Mouse (Mus musculus): Measurements from ENCODE around the gene Sergef.

DNA sequence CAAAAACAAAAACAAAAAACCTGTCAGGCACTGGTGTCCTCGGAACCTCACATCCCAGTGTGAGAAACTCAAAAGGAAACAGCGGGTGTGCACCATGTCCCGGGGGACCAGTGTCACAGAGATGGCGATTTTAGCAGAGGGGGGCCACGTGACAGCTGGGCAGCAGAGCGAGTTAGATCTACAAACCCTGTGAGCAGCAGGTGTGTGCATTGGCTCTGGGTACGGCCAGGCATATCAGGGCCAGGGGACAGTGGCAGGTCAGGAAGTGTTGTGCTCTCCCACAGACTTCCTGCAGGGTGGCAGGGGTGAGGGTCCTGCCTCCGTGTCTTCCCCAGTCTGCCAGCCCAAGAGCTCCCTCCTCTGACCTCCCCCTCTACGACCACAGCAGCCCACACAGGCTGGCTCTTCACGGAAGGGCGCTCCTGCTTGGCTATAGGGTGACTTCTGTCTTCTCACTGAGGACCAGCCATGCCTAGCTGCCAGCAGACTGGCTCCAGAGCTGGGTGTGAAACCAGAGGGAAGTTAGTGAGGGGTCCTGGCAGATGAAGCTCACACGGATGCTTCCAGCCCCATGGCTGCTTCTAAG, 230.3 kb downstream of the Sergef start:
- no peak for TF ChIP-seq CTCF (IDR thresholded peaks at IDR 0.05; ENCODE audit: borderline replicate concordance, insufficient read depth, low read length)
- TF ChIP-seq POLR2A (IDR thresholded peaks at IDR 0.05; ENCODE audit: low read depth, low read length): no peak
